Mouse (Mus musculus): ENCODE results near the gene Il4i1. TPM values are rescaled to one million over a fixed set of nuclear protein-coding genes. Genes with fewer than 3 reads are reported as not detected.

Gene Il4i1
- polyA plus RNA-seq, 1 experiment from 2014 or later, result 1.7 TPM

- Histone ChIP-seq H3K36me3 (replicated peaks) (peaks cover 22% of the 10 kb centered on the region), H3K4me3 (peak overlapping the region; percentile 4; the same call in 1 of the 2 replicates), H3K27ac (no peak overlapping the region), H3K4me1 (peaks cover 74% of the 10 kb centered on the region), H3K9me3 (no peaks in the 10 kb centered on the region), H3K27me3 (ENCODE audit: poor library complexity, severe bottlenecking) (no peaks in the 10 kb centered on the region)
- no peak for DNase-seq (ENCODE audit: extremely low spot score, low spot score)
- 96% methylated on average over 2 of the region's 2 CpGs for WGBS
Measured at GRCm38 (mm10) chr7:44853065-44853464, 36.9 kb downstream of the Il4i1 start.

GRCm38 (mm10) chr7:44853596-44854355 is 37.6 kb downstream of the Il4i1 start:
- Histone ChIP-seq H3K4me3 (peak overlapping the region; percentile 66), H3K36me3 (replicated peaks) (peaks cover 27% of the 10 kb centered on the region), H3K27me3 (ENCODE audit: poor library complexity, severe bottlenecking) (no peaks in the 10 kb centered on the region), H3K4me1 (peaks cover 78% of the 10 kb centered on the region), H3K27ac (peak overlapping the region; percentile 91), H3K9me3 (no peaks in the 10 kb centered on the region)
- peak; percentile 49 for DNase-seq (ENCODE audit: extremely low spot score, low spot score)
- WGBS, result 36% methylated on average over 26 of the region's 26 CpGs

GRCm38 (mm10) chr7:44854356-44855031 is 38.3 kb downstream of the Il4i1 start:
- H3K36me3 ChIP-seq (replicated peaks), result peaks cover 27% of the 10 kb centered on the region
- peak overlapping the region; percentile 66 for H3K4me3 ChIP-seq
- H3K27ac ChIP-seq, result peak overlapping the region; percentile 91
- WGBS, result 3% methylated on average over 45 of the region's 45 CpGs
- no peaks in the 10 kb centered on the region for H3K9me3 ChIP-seq
- no peaks in the 10 kb centered on the region for H3K27me3 ChIP-seq (ENCODE audit: poor library complexity, severe bottlenecking)
- peaks cover 78% of the 10 kb centered on the region for H3K4me1 ChIP-seq
- peak; percentile 78 for DNase-seq (ENCODE audit: extremely low spot score, low spot score)

GRCm38 (mm10) chr7:44855036-44855435 is 38.8 kb downstream of the Il4i1 start:
- peak overlapping the region; percentile 66 for H3K4me3 ChIP-seq
- DNase-seq (ENCODE audit: extremely low spot score, low spot score), result no peak
- WGBS, result 48% methylated on average over 10 of the region's 10 CpGs
- no peaks in the 10 kb centered on the region for H3K9me3 ChIP-seq
- H3K27ac ChIP-seq, result peak overlapping the region; percentile 91
- H3K4me1 ChIP-seq, result peaks cover 78% of the 10 kb centered on the region
- H3K27me3 ChIP-seq (ENCODE audit: poor library complexity, severe bottlenecking), result no peaks in the 10 kb centered on the region
- peaks cover 33% of the 10 kb centered on the region for H3K36me3 ChIP-seq (replicated peaks)

- H3K36me3 ChIP-seq (replicated peaks), result peaks cover 44% of the 10 kb centered on the region
- 71% methylated on average over 9 of the region's 9 CpGs for WGBS
Measured at GRCm38 (mm10) chr7:44856265-44856916, 40.2 kb downstream of the Il4i1 start.

GRCm38 (mm10) chr7:44857042-44857552 is 40.9 kb downstream of the Il4i1 start, which contains the start of gene Pnkp:
Gene Pnkp (plus strand): TSS chr7:44857139.
- peak; percentile 89 for DNase-seq (ENCODE audit: extremely low spot score, low spot score)
- Histone ChIP-seq H3K4me1 (peaks cover 79% of the 10 kb centered on the region), H3K4me3 (peak within 1 kb of the TSS; percentile 93), H3K9me3 (no peaks in the 10 kb centered on the region), H3K36me3 (replicated peaks) (peaks cover 46% of the 10 kb centered on the region), H3K27me3 (ENCODE audit: poor library complexity, severe bottlenecking) (no peaks in the 10 kb centered on the region), H3K27ac (peak within 1 kb of the TSS; percentile 94)
- WGBS, result under 1% methylated on average over 32 of the region's 32 CpGs

More at GRCm38 (mm10) chr7:44856265-44856916, 40.2 kb downstream of the Il4i1 start:
- H3K4me1 ChIP-seq, result peaks cover 78% of the 10 kb centered on the region
- H3K4me3 ChIP-seq, result peak overlapping the region; percentile 93
- no peak for DNase-seq (ENCODE audit: extremely low spot score, low spot score)
- no peaks in the 10 kb centered on the region for H3K9me3 ChIP-seq
- no peaks in the 10 kb centered on the region for H3K27me3 ChIP-seq (ENCODE audit: poor library complexity, severe bottlenecking)
- peak overlapping the region; percentile 94 for H3K27ac ChIP-seq

- peaks cover 73% of the 10 kb centered on the region for H3K4me1 ChIP-seq
- no peaks in the 10 kb centered on the region for H3K9me3 ChIP-seq
- DNase-seq (ENCODE audit: extremely low spot score, low spot score), result no peak
- H3K27ac ChIP-seq, result peak overlapping the region; percentile 94
- H3K4me3 ChIP-seq, result peak overlapping the region; percentile 93
- H3K27me3 ChIP-seq (ENCODE audit: poor library complexity, severe bottlenecking), result no peaks in the 10 kb centered on the region
- H3K36me3 ChIP-seq (replicated peaks), result peaks cover 47% of the 10 kb centered on the region
- 27% methylated on average over 8 of the region's 8 CpGs for whole genome bisulfite sequencing
Measured at GRCm38 (mm10) chr7:44857905-44858304, 41.7 kb downstream of the Il4i1 start.

- no peaks in the 10 kb centered on the region for H3K9me3 ChIP-seq
- peaks cover 60% of the 10 kb centered on the region for H3K4me1 ChIP-seq
- peak overlapping the region; percentile 24; the same call in 1 of the 2 replicates for H3K4me3 ChIP-seq
- H3K27me3 ChIP-seq (ENCODE audit: poor library complexity, severe bottlenecking), result no peaks in the 10 kb centered on the region
- WGBS, result 92% methylated on average over 11 of the region's 11 CpGs
- H3K27ac ChIP-seq, result no peak overlapping the region
- DNase-seq (ENCODE audit: extremely low spot score, low spot score), result no peak
- H3K36me3 ChIP-seq (replicated peaks), result peaks cover 59% of the 10 kb centered on the region
Measured at GRCm38 (mm10) chr7:44859896-44860295, 43.7 kb downstream of the Il4i1 start.

GRCm38 (mm10) chr7:44860576-44861428 is 44.6 kb downstream of the Il4i1 start:
- Histone ChIP-seq H3K27ac (peak overlapping the region; percentile 69), H3K9me3 (no peaks in the 10 kb centered on the region), H3K27me3 (ENCODE audit: poor library complexity, severe bottlenecking) (no peaks in the 10 kb centered on the region), H3K36me3 (replicated peaks) (peaks cover 68% of the 10 kb centered on the region), H3K4me1 (peaks cover 59% of the 10 kb centered on the region), H3K4me3 (peak overlapping the region; percentile 24; the same call in 1 of the 2 replicates)
- peak; percentile 74 for DNase-seq (ENCODE audit: extremely low spot score, low spot score)
- WGBS, result 61% methylated on average over 22 of the region's 22 CpGs

GRCm38 (mm10) chr7:44861429-44861816 is 45.2 kb downstream of the Il4i1 start:
- Histone ChIP-seq H3K27me3 (ENCODE audit: poor library complexity, severe bottlenecking) (no peaks in the 10 kb centered on the region), H3K4me1 (peaks cover 60% of the 10 kb centered on the region), H3K27ac (peak overlapping the region; percentile 69), H3K9me3 (no peaks in the 10 kb centered on the region), H3K4me3 (peak overlapping the region; percentile 8; the same call in 1 of the 2 replicates), H3K36me3 (replicated peaks) (peaks cover 74% of the 10 kb centered on the region)
- WGBS, result 90% methylated on average over 14 of the region's 14 CpGs
- DNase-seq (ENCODE audit: extremely low spot score, low spot score), result no peak

GRCm38 (mm10) chr7:44862434-44862833 is 46.2 kb downstream of the Il4i1 start:
- Histone ChIP-seq H3K9me3 (no peaks in the 10 kb centered on the region), H3K27ac (no peak overlapping the region), H3K27me3 (ENCODE audit: poor library complexity, severe bottlenecking) (no peaks in the 10 kb centered on the region), H3K4me3 (peak overlapping the region; percentile 8; the same call in 1 of the 2 replicates), H3K36me3 (replicated peaks) (peaks cover 84% of the 10 kb centered on the region), H3K4me1 (peaks cover 61% of the 10 kb centered on the region)
- DNase-seq (ENCODE audit: extremely low spot score, low spot score), result no peak
- 94% methylated on average over 8 of the region's 8 CpGs for WGBS

GRCm38 (mm10) chr7:44863210-44863609 is 47.0 kb downstream of the Il4i1 start:
- Histone ChIP-seq H3K9me3 (no peaks in the 10 kb centered on the region), H3K27me3 (ENCODE audit: poor library complexity, severe bottlenecking) (no peaks in the 10 kb centered on the region), H3K4me1 (peaks cover 61% of the 10 kb centered on the region), H3K36me3 (replicated peaks) (peaks cover 91% of the 10 kb centered on the region), H3K27ac (no peak overlapping the region), H3K4me3 (peak overlapping the region; percentile 8; the same call in 1 of the 2 replicates)
- no peak for DNase-seq (ENCODE audit: extremely low spot score, low spot score)
- 93% methylated on average over 14 of the region's 14 CpGs for WGBS

Data from forebrain, embryonic 10.5 days (tissue).